In the genomic region with DNA sequence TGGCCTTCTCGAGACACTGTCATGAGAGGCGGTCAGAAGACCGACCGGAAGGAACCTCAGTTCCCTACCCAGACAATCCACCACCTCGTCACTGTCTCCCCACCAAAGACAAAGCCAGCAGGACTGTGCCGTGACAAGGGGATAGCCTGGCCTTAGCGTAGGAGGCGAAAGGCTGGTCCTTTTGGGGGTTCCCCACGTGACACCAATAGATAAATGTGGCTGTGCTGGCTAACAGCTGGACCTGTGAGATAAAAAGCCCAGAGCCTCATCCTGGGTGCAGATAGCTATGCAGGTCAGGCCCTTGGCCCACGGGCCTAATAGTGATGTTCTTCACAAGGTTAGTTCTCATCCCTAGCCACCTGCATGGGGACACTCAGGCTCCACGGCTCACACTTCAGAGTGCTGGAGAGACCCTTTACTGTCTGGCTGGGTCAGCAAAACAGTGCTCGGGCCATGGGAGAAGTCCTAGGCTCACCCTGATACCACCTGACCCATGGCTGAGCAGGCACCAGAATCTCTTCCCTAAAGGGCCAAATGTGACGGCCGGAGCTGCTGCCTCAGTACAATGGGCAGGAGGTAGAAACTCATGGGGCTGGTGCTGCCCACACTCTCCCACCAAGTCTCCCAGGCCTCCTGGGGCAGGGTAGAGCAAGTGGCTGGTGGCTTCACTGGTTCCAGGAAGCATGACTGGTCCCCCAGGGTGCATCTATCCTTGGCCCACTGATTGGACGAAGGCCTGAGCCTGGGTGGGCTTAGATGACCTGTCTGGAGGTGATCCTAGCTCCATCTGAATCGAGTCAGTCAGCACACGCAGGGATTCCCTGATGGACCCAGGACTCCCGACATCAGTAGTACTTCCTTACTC, we compare ENCODE assay signal across 8 mouse cellular contexts. TPM values are rescaled to one million over a fixed set of nuclear protein-coding genes. Genes with fewer than 3 reads are reported as not detected.
DNase-seq lines count a peak whose midpoint lies in the region; ATAC-seq and TF ChIP-seq lines count a peak whose summit lies in the region.

No protein-coding gene starts in this region.

- no peak overlapping the region for H3ac ChIP-seq in myocyte (ENCODE audit: control insufficient read depth, insufficient read length)

- peaks cover 61% of the 10 kb centered on the region for H3K4me1 ChIP-seq in heart, embryonic 15.5 days (replicated peaks)
- peaks cover 14% of the 10 kb centered on the region for H3K4me1 ChIP-seq in cortical plate, adult 2 months (ENCODE audit: control insufficient read depth, insufficient read depth, low read length)
- H3K4me1 ChIP-seq in hindbrain, postnatal 0 days (ENCODE audit: insufficient read depth, low read length) = peaks cover 37% of the 10 kb centered on the region; the same call in 1 of the 2 replicates

- H3K4me3 ChIP-seq in heart, embryonic 15.5 days = no peak overlapping the region
- H3K4me3 ChIP-seq in cortical plate, adult 2 months (ENCODE audit: insufficient read depth, low read length) = no peak overlapping the region
- no peak overlapping the region for H3K4me3 ChIP-seq in hindbrain, postnatal 0 days (ENCODE audit: low read length)
- H3K4me3 ChIP-seq in myocyte = peak overlapping the region; percentile 11

- H3K79me2 ChIP-seq in myocyte (ENCODE audit: control insufficient read depth, insufficient read depth) = peaks cover 85% of the 10 kb centered on the region

- TF ChIP-seq CTCF in cortical plate, adult 2 months (IDR thresholded peaks at IDR 0.05; ENCODE audit: extremely low read depth, insufficient read depth, low read length) = no peak
- no peak for TF ChIP-seq CTCF in hindbrain, postnatal 0 days (IDR thresholded peaks at IDR 0.05; ENCODE audit: low read depth)

- WGBS in heart, embryonic 15.5 days = 78% methylated on average over 18 of the region's 18 CpGs
- WGBS in hindbrain, postnatal 0 days = 65% methylated on average over 18 of the region's 18 CpGs

- intact Hi-C loops in left cerebral cortex, postnatal 25 days (cut with DNase I) = no loop called here

- H3K27me3 ChIP-seq in heart, embryonic 15.5 days = no peaks in the 10 kb centered on the region
- H3K27me3 ChIP-seq in hindbrain, postnatal 0 days (ENCODE audit: insufficient read depth, low read length) = no peaks in the 10 kb centered on the region
- H3K27me3 ChIP-seq in myocyte (ENCODE audit: control insufficient read depth, insufficient read depth, insufficient read length) = no peaks in the 10 kb centered on the region

- no peaks in the 10 kb centered on the region for H3K36me3 ChIP-seq in heart, embryonic 15.5 days
- 0 out of 2 replicates have a peak, but pooled peaks cover 17% of the 10 kb centered on the region for H3K36me3 ChIP-seq in hindbrain, postnatal 0 days (ENCODE audit: insufficient read depth, low read length)
- H3K36me3 ChIP-seq in myocyte (ENCODE audit: control insufficient read depth, insufficient read depth) = peaks cover 33% of the 10 kb centered on the region

- TF ChIP-seq POLR2A in cortical plate, adult 2 months (IDR thresholded peaks at IDR 0.05; ENCODE audit: extremely low read depth, insufficient read depth, low read length) = no peak
- no peak for TF ChIP-seq POLR2A in myocyte (IDR thresholded peaks at IDR 0.05; ENCODE audit: insufficient read length, low read depth)

- no peak overlapping the region for H3K4me2 ChIP-seq in heart, embryonic 15.5 days
- no peak overlapping the region for H3K4me2 ChIP-seq in hindbrain, postnatal 0 days (ENCODE audit: low read depth, low read length)
- H3K4me2 ChIP-seq in myocyte (ENCODE audit: low read depth) = peak overlapping the region; percentile 96

- no peaks in the 10 kb centered on the region for H3K9me3 ChIP-seq in heart, embryonic 15.5 days (replicated peaks)
- no peaks in the 10 kb centered on the region for H3K9me3 ChIP-seq in hindbrain, postnatal 0 days (ENCODE audit: low read length)

- DNase-seq in heart, adult 8-10 months (ENCODE audit: low spot score) = no peak
- DNase-seq in hindbrain, postnatal 0 days (ENCODE audit: low spot score) = no peak
- DNase-seq in left cerebral cortex, postnatal 25 days (ENCODE audit: low spot score in 2 of 2) = no peak
- no peak for DNase-seq in adrenal gland, postnatal 10 days
- DNase-seq in gastrocnemius, postnatal 25 days = no peak

- H3K27ac ChIP-seq in heart, embryonic 15.5 days = peak overlapping the region; percentile 84
- H3K27ac ChIP-seq in cortical plate, adult 2 months (ENCODE audit: insufficient read depth, low read length) = peak overlapping the region; percentile 33; the same call in 1 of the 2 replicates
- peak overlapping the region; percentile 33; the same call in 1 of the 2 replicates for H3K27ac ChIP-seq in hindbrain, postnatal 0 days

- H3K9ac ChIP-seq in heart, embryonic 15.5 days = 0 out of 2 replicates have a peak overlapping the region, but pooled peaks have one; percentile 7
- H3K9ac ChIP-seq in hindbrain, postnatal 0 days (replicated peaks; ENCODE audit: low read length) = no peak overlapping the region

- ATAC-seq in heart, embryonic 15.5 days (replicated peaks; ENCODE audit: insufficient number of reproducible peaks, insufficient read depth, low FRiP score, low read depth) = no peak
- ATAC-seq in hindbrain, postnatal 0 days = no peak

TF ChIP-seq in myocyte, 11 proteins besides CTCF, POLR2A, EP300 and RAD21:
- TF ChIP-seq SRF (IDR thresholded peaks at IDR 0.05; ENCODE audit: control insufficient read depth, insufficient read length, low read depth) (no peak), POLR2AphosphoS2 (IDR thresholded peaks at IDR 0.05; ENCODE audit: insufficient read length, low read depth) (peak; percentile 61), USF1 (IDR thresholded peaks at IDR 0.05; ENCODE audit: low read depth) (no peak)
TF ChIP-seq in myocyte: peak in this region for 1.

RNA-seq across cellular contexts. Expression of a gene that starts 8.1 kb away (rescaled TPM):
- 12.0 and 17.4 TPM in 2 replicates for polyA plus RNA-seq in heart, embryonic 15.5 days (2015; fragmentation: Nextera tagmentation; extraction: Ambion mirVana)
- total RNA-seq in heart, adult 8-10 months (2022) = 1 to 10 TPM; 3.8 to 4.8 (median 4.2) TPM
- polyA plus RNA-seq in cortical plate, adult 2 months (2012; rRNA removed) = 74.1 and 75.6 TPM in 2 replicates
- 148 and 163 TPM in 2 replicates for total RNA-seq in hindbrain, postnatal 0 days (2014; rRNA removed)
- 60.1 and 72.1 TPM in 2 replicates for polyA plus RNA-seq in hindbrain, postnatal 0 days (2015; fragmentation: Nextera tagmentation; extraction: Ambion mirVana)
- polyA plus RNA-seq in myocyte (2012; fragmentation: generic; extraction: Trizol) = 612 TPM
- 10 to 100 TPM; 65.8 to 76.2 TPM for total RNA-seq in left cerebral cortex, postnatal 25 days (2021)
- total RNA-seq in adrenal gland, postnatal 10 days (2021) = 10 to 100 TPM; 32.0 to 47.2 TPM
- total RNA-seq in gastrocnemius, postnatal 25 days (2021) = 1 to 10 TPM; 1.8 to 2.0 TPM

RNA-seq across cellular contexts. Expression of a gene that starts 45.3 kb away (rescaled TPM):
- polyA plus RNA-seq in heart, embryonic 15.5 days (2015; fragmentation: Nextera tagmentation; extraction: Ambion mirVana) = not detected in 2 replicates
- total RNA-seq in heart, adult 8-10 months (2022) = under 1 TPM in 1 of 4 experiments, not detected in 3; 0.23 TPM
- polyA plus RNA-seq in cortical plate, adult 2 months (2012; rRNA removed) = 0.29 and 0.42 TPM in 2 replicates
- total RNA-seq in hindbrain, postnatal 0 days (2014; rRNA removed) = 0.42 TPM in 1 of 2 replicates, not detected in the other
- polyA plus RNA-seq in hindbrain, postnatal 0 days (2015; fragmentation: Nextera tagmentation; extraction: Ambion mirVana) = 0.23 and 0.50 TPM in 2 replicates
- not detected for polyA plus RNA-seq in myocyte (2012; fragmentation: generic; extraction: Trizol)
- not detected for total RNA-seq in left cerebral cortex, postnatal 25 days (2021)
- total RNA-seq in adrenal gland, postnatal 10 days (2021) = 1 to 10 TPM; 2.3 to 4.6 TPM
- total RNA-seq in gastrocnemius, postnatal 25 days (2021) = not detected

RNA-seq across cellular contexts. Expression of a gene that starts 50.1 kb away (rescaled TPM):
- 25.3 and 29.2 TPM in 2 replicates for polyA plus RNA-seq in heart, embryonic 15.5 days (2015; fragmentation: Nextera tagmentation; extraction: Ambion mirVana)
- 10 to 100 TPM in 3 of 4 experiments, 1 to 10 TPM in 1; 7.6 to 24.8 (median 17.2) TPM for total RNA-seq in heart, adult 8-10 months (2022)
- 68.4 and 76.1 TPM in 2 replicates for polyA plus RNA-seq in cortical plate, adult 2 months (2012; rRNA removed)
- total RNA-seq in hindbrain, postnatal 0 days (2014; rRNA removed) = 59.7 and 62.5 TPM in 2 replicates
- 22.5 and 22.8 TPM in 2 replicates for polyA plus RNA-seq in hindbrain, postnatal 0 days (2015; fragmentation: Nextera tagmentation; extraction: Ambion mirVana)
- polyA plus RNA-seq in myocyte (2012; fragmentation: generic; extraction: Trizol) = 30.3 TPM
- 10 to 100 TPM; 36.5 to 58.6 TPM for total RNA-seq in left cerebral cortex, postnatal 25 days (2021)
- 10 to 100 TPM; 14.0 to 21.3 TPM for total RNA-seq in adrenal gland, postnatal 10 days (2021)
- 10 to 100 TPM; 11.3 to 13.9 TPM for total RNA-seq in gastrocnemius, postnatal 25 days (2021)

Comparison
In these comparisons a context has a peak if more than half of its experiments do, and no peak if none do; other contexts are left out.
1. H3K27ac ChIP-seq: peak in every context shown above with its lines; median percentile 84 in heart, embryonic 15.5 days; 33 in cortical plate, adult 2 months; 33 in hindbrain, postnatal 0 days.
2. RNA of a gene that starts 8.1 kb away (total RNA-seq): 148 to 163 TPM in hindbrain, postnatal 0 days, 65.8 to 76.2 TPM in left cerebral cortex, postnatal 25 days and 32.0 to 47.2 TPM in adrenal gland, postnatal 10 days; 3.8 to 4.8 TPM in heart, adult 8-10 months and 1.8 to 2.0 TPM in gastrocnemius, postnatal 25 days; every median in the first group is over 4 times any median in the second.